Mouse (Mus musculus): ENCODE results near the gene Tmem106a. TPM values are rescaled to one million over a fixed set of nuclear protein-coding genes. Genes with fewer than 3 reads are reported as not detected.

The Tmem106a gene
- polyA plus RNA-seq (2012; rRNA removed), result 57.2 and 171 TPM in 2 replicates

GRCm38 (mm10) chr11:101582054-101583035 lies at the start of gene Tmem106a:
TSS of gene Tmem106a (plus strand) at chr11:101582242.
- Histone ChIP-seq H3K4me3 (ENCODE audit: low read depth, low read length) (peak within 1 kb of the TSS; percentile 63), H3K4me1 (ENCODE audit: control insufficient read depth, insufficient read depth, insufficient read length, low read length) (no peaks in the 10 kb centered on the region; the same call in 1 of the 2 replicates), H3K36me3 (ENCODE audit: control insufficient read depth, insufficient read depth, low read length) (peaks cover 45% of the 10 kb centered on the region), H3K27ac (ENCODE audit: insufficient read depth, low read depth, low read length) (peak within 1 kb of the TSS; percentile 98), H3K27me3 (ENCODE audit: control insufficient read depth, insufficient read depth, low read length) (no peaks in the 10 kb centered on the region)
- TF ChIP-seq POLR2A (IDR thresholded peaks at IDR 0.05; ENCODE audit: low read depth, low read length) (peak; percentile 72), CTCF (IDR thresholded peaks at IDR 0.05; ENCODE audit: extremely low read depth, insufficient read length, insufficient replicate concordance, low read depth, low read length) (no peak)
- WGBS, result 10% methylated on average over 30 of the region's 31 CpGs

- Histone ChIP-seq H3K4me3 (ENCODE audit: low read depth, low read length) (no peak overlapping the region), H3K27ac (ENCODE audit: insufficient read depth, low read depth, low read length) (peak overlapping the region; percentile 6; the same call in 1 of the 2 replicates), H3K27me3 (ENCODE audit: control insufficient read depth, insufficient read depth, low read length) (no peaks in the 10 kb centered on the region), H3K4me1 (ENCODE audit: control insufficient read depth, insufficient read depth, insufficient read length, low read length) (0 out of 2 replicates have a peak, but pooled peaks cover 2% of the 10 kb centered on the region), H3K36me3 (ENCODE audit: control insufficient read depth, insufficient read depth, low read length) (no peaks in the 10 kb centered on the region; the same call in 1 of the 2 replicates)
- TF ChIP-seq POLR2A (IDR thresholded peaks at IDR 0.05; ENCODE audit: low read depth, low read length), result no peak
- TF ChIP-seq CTCF (IDR thresholded peaks at IDR 0.05; ENCODE audit: extremely low read depth, insufficient read length, insufficient replicate concordance, low read depth, low read length), result no peak
- 67% methylated on average over 9 of the region's 9 CpGs for WGBS
Observed at GRCm38 (mm10) chr11:101543533-101543932, 38.5 kb upstream of the Tmem106a start.

GRCm38 (mm10) chr11:101544132-101544531 lies 37.9 kb upstream of the Tmem106a start:
- 57% methylated on average over 1 of the region's 1 CpGs for WGBS
- TF ChIP-seq CTCF (IDR thresholded peaks at IDR 0.05; ENCODE audit: extremely low read depth, insufficient read length, insufficient replicate concordance, low read depth, low read length) (no peak), POLR2A (IDR thresholded peaks at IDR 0.05; ENCODE audit: low read depth, low read length) (no peak)

GRCm38 (mm10) chr11:101548526-101548925 lies 33.5 kb upstream of the Tmem106a start:
- Histone ChIP-seq H3K36me3 (ENCODE audit: control insufficient read depth, insufficient read depth, low read length) (no peaks in the 10 kb centered on the region; the same call in 1 of the 2 replicates), H3K4me1 (ENCODE audit: control insufficient read depth, insufficient read depth, insufficient read length, low read length) (no peaks in the 10 kb centered on the region), H3K27ac (ENCODE audit: insufficient read depth, low read depth, low read length) (no peak overlapping the region), H3K27me3 (ENCODE audit: control insufficient read depth, insufficient read depth, low read length) (no peaks in the 10 kb centered on the region), H3K4me3 (ENCODE audit: low read depth, low read length) (no peak overlapping the region)
- TF ChIP-seq POLR2A (IDR thresholded peaks at IDR 0.05; ENCODE audit: low read depth, low read length) (no peak), CTCF (IDR thresholded peaks at IDR 0.05; ENCODE audit: extremely low read depth, insufficient read length, insufficient replicate concordance, low read depth, low read length) (no peak)

More at GRCm38 (mm10) chr11:101544132-101544531, 37.9 kb upstream of the Tmem106a start:
- H3K4me3 ChIP-seq (ENCODE audit: low read depth, low read length), result no peak overlapping the region
- no peaks in the 10 kb centered on the region; the same call in 1 of the 2 replicates for H3K36me3 ChIP-seq (ENCODE audit: control insufficient read depth, insufficient read depth, low read length)
- H3K4me1 ChIP-seq (ENCODE audit: control insufficient read depth, insufficient read depth, insufficient read length, low read length), result 0 out of 2 replicates have a peak, but pooled peaks cover 2% of the 10 kb centered on the region
- no peaks in the 10 kb centered on the region for H3K27me3 ChIP-seq (ENCODE audit: control insufficient read depth, insufficient read depth, low read length)
- H3K27ac ChIP-seq (ENCODE audit: insufficient read depth, low read depth, low read length), result peak overlapping the region; percentile 6; the same call in 1 of the 2 replicates

- TF ChIP-seq POLR2A (IDR thresholded peaks at IDR 0.05; ENCODE audit: low read depth, low read length) (no peak), CTCF (IDR thresholded peaks at IDR 0.05; ENCODE audit: extremely low read depth, insufficient read length, insufficient replicate concordance, low read depth, low read length) (no peak)
- peaks cover 6% of the 10 kb centered on the region for H3K36me3 ChIP-seq (ENCODE audit: control insufficient read depth, insufficient read depth, low read length)
- peak within 1 kb of the TSS; percentile 83 for H3K4me3 ChIP-seq (ENCODE audit: low read depth, low read length)
- H3K4me1 ChIP-seq (ENCODE audit: control insufficient read depth, insufficient read depth, insufficient read length, low read length), result no peaks in the 10 kb centered on the region; the same call in 1 of the 2 replicates
- peak within 1 kb of the TSS; percentile 93 for H3K27ac ChIP-seq (ENCODE audit: insufficient read depth, low read depth, low read length)
- under 1% methylated on average over 43 of the region's 43 CpGs for WGBS
- no peaks in the 10 kb centered on the region for H3K27me3 ChIP-seq (ENCODE audit: control insufficient read depth, insufficient read depth, low read length)
Observed at GRCm38 (mm10) chr11:101551751-101552475, 30.1 kb upstream of the Tmem106a start, which contains the start of the genes Brca1 and Nbr1. TSS of gene Brca1 (minus strand) at chr11:101551955. TSS of gene Nbr1 (plus strand) at chr11:101552149.

GRCm38 (mm10) chr11:101552476-101553300 lies 29.4 kb upstream of the Tmem106a start:
- H3K4me3 ChIP-seq (ENCODE audit: low read depth, low read length), result peak overlapping the region; percentile 83
- no peaks in the 10 kb centered on the region; the same call in 1 of the 2 replicates for H3K4me1 ChIP-seq (ENCODE audit: control insufficient read depth, insufficient read depth, insufficient read length, low read length)
- peak overlapping the region; percentile 93 for H3K27ac ChIP-seq (ENCODE audit: insufficient read depth, low read depth, low read length)
- H3K36me3 ChIP-seq (ENCODE audit: control insufficient read depth, insufficient read depth, low read length), result peaks cover 9% of the 10 kb centered on the region
- WGBS, result under 1% methylated on average over 37 of the region's 37 CpGs
- TF ChIP-seq POLR2A (IDR thresholded peaks at IDR 0.05; ENCODE audit: low read depth, low read length) (peak; percentile 81), CTCF (IDR thresholded peaks at IDR 0.05; ENCODE audit: extremely low read depth, insufficient read length, insufficient replicate concordance, low read depth, low read length) (peak; percentile 3; the same call in 1 of the 2 replicates)
- H3K27me3 ChIP-seq (ENCODE audit: control insufficient read depth, insufficient read depth, low read length), result no peaks in the 10 kb centered on the region

Data from small intestine, adult 2 months (tissue).